Mouse (Mus musculus) hematopoietic stem cell, adult 5-6 weeks (primary cell): ENCODE results near the gene Olfr374. TPM values are rescaled to one million over a fixed set of nuclear protein-coding genes. Genes with fewer than 3 reads are reported as not detected.
A peak's percentile ranks its signal among the peaks of the same experiment; 100 is the strongest.
"Not testable (repeated sequence)": the region's sequence is repeated elsewhere in the genome, so short reads cannot be mapped to it uniquely, and the experiment has no call there.

Source experiments
- ATAC-seq, 2 experiments: fragments of 125-278 bp in 1 of 2; replicated peaks in 1 of 2; 2 replicates each; pipeline ENCODE4 v1.8.0; 2016 to 2017; ENCODE audit warnings: inconsistent platforms in 2 of 2, mild to moderate bottlenecking in 2 of 2, moderate number of reproducible peaks in 2 of 2, low read depth in 1 of 2, moderate TSS enrichment in 1 of 2; ENCODE audit not compliant: low FRiP score in 2 of 2, poor library complexity in 2 of 2, severe bottlenecking in 2 of 2, insufficient read depth in 1 of 2, low TSS enrichment in 1 of 2
- total RNA-seq: library from RNA; stranded (forward); fragments of 172-1452, 232-1000 nt; gene quantifications from 2 replicates; pipeline ENCODE4 v1.2.3, GENCODE M21; 2017

Gene Olfr374
- not detected in 2 replicates for total RNA-seq

DNA sequence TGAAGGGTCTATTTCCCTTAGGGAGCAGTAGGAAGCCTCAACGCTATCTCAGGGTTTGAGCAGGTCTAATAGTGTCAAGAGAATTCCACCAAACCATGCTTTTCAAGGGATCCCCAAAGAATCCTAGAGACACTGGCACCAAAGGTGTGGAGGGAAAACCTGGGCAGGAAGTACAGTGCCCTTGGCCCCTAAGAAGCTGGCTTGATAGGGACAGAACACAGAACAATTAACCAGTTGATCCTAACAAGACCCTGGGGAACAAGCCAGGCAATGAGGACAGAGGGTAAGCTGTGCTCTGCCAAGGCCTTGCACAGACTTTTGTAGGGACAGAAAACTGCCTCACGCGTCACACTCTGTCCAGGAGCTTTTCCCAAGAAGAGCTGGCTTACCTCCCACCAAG, at the start of gene Olfr374:
Olfr374 (plus strand) TSS at position 301 of the 400 bp plus-strand sequence.
- no peak for ATAC-seq

DNA sequence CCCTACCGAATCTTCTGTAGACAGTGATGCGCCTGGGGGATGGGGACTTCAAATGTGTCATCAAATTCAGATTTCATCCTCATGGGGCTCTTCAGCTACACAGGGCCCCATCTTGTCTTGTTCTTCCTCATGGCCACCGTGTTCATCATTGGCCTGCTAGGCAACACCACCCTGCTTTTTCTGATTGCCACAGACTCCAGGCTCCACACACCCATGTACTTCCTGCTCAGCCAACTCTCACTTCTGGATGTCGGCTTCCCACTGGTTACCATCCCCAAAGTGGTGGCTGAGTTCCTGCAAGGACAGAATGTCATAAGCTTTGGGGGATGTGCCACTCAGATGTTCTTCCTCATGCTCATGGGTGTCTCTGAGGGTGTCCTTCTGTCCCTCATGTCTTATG, 49.2 kb upstream of the Olfr374 start:
- not testable (repeated sequence) for ATAC-seq

DNA sequence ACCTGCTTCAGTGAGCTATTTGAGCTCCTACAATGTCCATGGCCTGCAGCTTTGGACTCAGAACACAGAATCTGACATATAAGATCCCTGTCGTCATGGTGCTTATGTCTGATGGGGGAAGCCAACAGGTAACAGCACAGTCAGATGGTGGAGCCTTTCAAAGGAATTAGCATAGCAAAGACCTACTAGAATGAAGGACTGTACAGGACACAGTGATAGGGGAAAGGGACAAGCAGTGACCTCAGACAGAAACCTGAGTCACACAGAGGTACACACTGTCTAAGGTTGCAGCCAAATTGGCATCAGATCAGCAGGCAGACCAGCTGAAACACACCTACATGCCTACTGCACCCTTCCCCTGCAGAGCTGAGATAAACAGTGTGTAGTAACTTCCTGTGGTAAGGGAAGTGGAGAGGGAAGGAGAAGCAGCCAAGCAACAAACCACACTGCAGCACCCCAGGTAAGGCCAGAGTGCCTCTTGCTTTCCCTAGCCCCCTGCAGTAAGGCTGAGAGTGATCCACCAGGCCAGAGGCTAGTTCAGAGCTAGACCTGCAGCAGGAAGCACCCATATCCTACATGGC, 39.9 kb upstream of the Olfr374 start:
- ATAC-seq, result peak; percentile 96 to 97

DNA sequence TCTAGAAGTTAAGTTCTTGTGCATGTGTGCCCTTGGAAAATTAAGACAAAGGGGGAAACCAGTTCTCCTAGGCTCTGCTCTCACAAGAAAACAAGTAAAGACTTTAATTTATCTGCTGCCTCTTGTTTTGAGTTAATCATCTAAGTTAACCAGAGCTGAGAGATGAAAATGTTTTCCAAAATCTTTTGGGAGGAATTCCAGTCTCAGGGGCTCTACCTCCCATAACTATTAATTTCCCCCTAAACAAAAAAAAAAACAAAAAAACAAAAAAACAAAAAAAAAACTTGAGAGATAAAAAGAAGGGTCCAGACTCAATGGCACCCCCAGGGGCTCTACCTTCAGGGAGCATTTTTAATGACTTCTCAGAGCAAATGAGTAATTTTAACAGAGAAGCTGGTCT, 24.0 kb upstream of the Olfr374 start, which contains the start of gene Olfr373:
Olfr373 (plus strand) TSS at position 301 of the 400 bp plus-strand sequence.
- ATAC-seq, result not testable (repeated sequence)

DNA sequence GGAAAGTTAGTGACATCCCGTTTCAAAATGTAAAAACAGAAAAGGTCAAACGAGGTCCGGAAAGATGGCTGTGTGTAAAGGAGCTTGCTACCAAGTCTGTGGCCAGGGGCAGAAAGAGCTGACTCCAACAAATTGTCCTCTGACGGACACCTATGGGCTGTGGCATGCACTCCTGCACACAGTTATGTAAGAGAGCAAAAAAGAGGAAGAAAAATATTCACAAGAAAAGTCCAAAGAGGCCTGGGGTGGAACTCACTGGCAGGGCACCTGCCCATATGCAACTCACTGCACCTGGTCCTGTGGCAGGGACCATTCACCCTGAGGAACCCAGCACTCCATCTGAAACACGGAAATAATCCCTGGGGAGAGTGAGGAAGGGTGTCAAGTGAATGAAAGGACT, 22.1 kb upstream of the Olfr374 start:
- ATAC-seq, result peak; percentile 88 to 93

DNA sequence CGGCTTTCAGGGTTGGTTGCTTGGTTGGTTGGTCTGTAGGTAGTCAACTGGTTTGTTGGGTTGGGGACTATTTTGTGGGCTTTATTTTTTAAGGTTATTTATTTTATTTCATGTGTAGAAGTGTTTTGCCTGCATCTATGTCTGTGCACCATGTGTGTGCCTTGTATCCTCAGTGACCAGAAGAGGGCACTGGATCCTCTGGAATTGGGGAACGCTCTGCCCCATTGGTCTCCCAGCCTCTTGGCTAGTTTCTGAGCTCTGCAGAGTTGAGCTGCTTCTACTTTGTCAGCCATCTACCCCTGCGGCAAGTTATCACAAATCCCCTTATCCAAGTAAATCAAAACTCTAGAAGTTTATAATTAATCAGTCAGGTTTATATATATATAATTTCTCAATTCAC, 19.2 kb upstream of the Olfr374 start:
- not testable (repeated sequence) for ATAC-seq

DNA sequence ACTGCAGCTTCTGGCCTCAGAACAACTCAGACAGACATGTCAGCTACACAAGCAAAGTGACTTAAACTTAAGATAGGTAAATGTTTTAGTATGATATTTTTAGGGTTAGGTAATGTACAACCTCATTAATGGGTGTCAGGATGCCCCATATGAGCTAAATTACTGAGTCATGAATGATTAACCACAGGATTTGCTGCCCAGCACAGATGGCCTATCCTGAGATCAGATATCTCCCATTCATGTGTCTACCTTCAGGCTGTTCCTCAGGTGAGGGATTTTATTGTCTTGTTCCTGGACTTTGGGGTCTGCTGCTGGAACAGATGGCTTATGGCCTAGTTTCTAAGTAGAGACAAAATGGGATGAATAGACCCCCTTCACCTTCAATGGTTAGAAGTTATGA, 10.1 kb upstream of the Olfr374 start:
- not testable (repeated sequence) for ATAC-seq

DNA sequence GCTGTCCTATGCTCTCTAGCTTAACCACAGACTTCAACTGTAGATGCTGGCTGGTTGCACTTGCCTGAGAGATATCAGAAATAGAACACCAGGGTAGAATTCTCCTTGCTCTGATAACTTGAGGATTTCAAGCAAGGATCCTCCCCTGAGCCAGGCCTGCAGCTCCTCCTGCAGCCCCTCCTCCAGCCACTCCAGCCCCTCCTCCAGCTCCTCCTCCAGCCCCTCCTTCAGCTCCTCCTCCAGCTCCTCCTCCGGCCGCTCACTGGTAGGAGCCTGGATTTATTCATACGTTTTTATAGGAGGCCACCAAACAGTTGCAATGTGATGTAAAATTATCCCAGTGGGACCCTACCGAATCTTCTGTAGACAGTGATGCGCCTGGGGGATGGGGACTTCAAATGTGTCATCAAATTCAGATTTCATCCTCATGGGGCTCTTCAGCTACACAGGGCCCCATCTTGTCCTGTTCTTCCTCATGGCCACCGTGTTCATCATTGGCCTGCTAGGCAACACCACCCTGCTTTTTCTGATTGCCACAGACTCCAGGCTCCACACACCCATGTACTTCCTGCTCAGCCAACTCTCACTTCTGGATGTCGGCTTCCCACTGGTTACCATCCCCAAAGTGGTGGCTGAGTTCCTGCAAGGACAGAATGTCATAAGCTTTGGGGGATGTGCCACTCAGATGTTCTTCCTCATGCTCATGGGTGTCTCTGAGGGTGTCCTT, 7.3 kb upstream of the Olfr374 start:
- not testable (repeated sequence) for ATAC-seq

DNA sequence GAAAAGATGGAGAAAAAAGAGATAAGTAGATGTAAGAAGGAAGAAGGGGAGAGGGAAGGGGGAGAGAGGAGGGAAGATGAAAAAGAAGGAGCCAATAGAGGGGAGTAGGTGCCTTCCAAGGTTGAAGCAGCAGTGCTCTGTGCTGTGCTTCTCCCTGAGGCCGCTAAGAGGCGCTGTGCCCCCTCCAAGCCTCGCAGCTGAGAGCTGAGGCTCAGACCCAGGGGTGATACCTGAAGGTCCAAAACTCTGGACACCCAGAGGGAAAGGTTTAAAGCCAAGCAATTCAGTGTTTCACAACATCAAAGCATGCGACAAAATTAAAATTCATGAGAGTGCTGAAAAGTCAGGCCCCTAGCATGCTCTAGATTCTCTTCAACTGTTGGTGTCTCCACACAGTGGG, 1.7 kb upstream of the Olfr374 start:
- no peak for ATAC-seq

DNA sequence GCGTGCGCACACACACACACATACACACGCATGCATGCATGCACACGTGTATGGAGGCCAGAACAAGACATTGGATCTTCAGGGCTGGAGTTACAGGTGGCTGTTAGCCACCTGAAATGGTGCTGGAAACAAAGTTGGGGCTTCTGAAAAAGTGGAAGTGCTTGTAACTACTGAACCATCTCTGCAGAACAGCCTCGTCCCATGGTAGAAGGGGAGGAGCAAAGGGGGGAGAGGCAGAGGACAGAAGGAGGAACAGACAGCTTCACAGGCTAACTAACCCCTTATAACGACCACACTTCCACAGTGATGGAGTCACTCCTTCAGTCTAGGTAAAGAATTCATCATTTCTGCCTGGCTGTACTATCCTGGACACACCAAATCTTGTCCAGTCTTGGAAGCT, 4.0 kb downstream of the Olfr374 start:
- ATAC-seq, result peak; percentile 12 to 42; a peak in 1 of 4 replicates

DNA sequence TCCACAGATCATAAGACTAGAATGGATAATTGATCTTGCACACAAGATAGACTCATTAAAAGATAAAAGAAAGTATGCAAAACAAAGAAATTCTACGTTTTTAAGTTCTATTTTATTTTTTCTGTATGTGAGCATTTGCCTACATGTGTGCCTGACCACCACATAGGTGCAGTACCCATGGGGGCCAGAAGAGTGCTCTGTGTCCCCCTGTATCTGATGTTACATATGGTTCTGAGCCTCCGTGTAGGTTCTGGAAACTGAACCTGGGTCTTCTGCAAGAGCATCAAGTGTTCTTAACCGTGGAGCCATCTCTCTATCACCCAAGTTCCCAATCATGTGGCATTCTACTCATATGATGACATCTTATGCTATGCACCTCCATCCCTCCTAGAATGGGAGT, 5.6 kb downstream of the Olfr374 start:
- no peak for ATAC-seq

DNA sequence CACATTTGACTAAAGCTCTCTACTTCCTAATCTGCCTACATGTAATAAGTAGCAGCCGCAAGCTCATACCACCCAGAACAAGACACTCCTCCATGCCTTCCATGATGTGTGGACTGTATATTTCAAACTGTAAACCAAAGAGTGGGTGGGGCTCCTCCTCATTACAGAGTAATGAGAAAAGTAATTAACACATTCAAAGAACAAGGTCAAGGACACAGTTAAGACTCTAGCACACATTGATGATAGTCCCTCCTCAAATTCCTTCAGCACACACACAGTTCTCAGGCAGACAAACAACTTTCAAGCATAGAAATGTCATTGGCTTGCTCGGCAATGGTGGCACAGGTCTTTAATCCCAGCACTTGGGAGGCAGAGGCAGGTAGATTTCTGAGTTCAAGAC, 8.4 kb downstream of the Olfr374 start:
- no peak for ATAC-seq

DNA sequence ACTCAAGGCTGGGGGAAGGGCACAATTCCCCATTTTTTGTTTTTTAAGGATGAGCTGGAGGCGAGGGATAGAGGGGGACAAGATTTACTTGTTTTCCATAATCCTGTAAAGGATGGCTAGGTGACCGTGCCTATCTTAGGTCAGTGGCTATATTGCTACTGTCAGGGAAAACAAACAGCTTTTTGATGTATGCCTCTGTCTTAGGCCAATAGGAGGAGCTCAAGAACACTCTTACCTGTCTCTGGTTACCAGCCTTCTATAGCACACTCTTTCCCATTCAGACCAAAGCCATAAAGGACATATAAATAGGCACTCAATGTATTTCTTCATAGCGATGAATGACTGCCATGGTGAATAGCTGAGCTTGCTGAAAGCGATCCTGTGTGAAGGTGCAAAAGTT, 11.8 kb downstream of the Olfr374 start:
- ATAC-seq, result no peak

DNA sequence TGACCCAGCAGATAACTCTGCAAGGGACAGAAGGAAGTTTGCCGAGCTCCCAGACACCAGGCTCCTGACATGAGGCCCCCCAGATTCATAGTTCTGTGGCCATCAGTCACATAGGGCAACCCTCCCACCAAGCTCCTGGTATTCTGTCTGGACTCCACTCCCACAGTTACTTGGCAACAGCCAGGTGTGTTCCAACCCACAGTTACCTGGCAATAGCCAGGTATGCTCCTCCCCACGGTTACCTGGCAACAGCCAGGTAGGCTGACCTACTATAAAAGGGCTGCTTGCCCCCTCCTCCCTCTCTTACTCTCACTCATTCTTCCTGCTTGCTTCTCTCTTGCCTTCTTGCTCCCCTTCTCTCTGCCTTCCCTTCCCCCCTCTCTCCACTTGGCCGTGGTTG, 14.6 kb downstream of the Olfr374 start:
- ATAC-seq, result not testable (repeated sequence)

DNA sequence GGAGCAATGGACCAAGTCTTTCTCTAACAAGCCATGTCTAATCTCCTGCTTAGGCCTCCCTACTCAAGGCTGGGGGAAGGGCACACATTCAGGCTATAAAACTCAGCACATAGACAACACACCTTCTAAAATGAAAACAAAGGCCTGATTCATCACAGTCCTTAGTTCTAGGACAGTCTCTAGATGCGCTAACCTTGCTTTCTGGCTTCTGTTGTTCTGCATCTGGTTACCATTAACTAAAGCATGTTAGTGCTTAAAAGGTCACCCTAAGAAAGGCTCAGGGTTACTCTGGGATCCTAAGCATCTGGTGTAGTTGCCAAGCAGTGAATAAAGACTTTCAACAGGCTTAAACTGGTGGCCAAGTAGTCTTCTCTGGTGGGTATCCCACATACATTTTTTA, 15.2 kb downstream of the Olfr374 start:
- no peak for ATAC-seq

DNA sequence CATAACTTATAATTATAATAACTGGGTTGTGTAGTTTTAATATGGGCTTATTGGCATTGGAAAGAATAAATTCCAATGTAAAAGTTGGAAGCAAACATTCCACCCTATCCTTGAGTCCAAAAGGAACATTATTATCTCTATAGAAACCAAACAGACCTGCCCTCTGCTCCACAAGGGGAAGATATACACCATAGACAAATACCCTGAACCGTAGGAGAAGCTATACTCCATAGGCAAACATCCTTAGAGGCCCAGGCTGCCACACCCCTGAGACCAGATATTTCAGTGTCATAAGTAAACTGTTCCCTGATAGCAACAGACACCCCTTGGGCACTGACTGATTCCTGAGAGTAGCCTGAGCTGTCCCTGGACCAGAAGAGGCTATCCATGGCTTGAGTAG, 21.0 kb downstream of the Olfr374 start:
- ATAC-seq, result no peak

DNA sequence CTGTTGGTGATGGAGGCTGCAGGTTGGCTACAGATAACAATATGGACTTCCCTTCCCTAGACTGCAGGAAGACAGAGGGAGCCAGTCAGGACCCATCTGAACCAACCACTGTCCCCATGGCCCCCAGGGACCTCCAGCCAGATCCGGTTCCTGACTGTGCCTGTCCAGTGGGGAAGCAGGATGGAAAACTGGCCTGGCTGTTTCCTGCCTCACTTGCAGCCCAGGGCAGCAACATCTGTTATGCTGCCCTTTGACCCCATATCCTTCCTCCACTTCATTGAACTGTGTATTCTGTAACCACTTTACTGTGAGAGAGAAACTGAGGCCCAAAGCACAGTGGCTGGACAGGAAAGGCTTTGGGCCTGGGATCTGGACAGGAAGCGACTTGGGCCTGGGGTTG, 24.4 kb downstream of the Olfr374 start:
- ATAC-seq, result no peak

DNA sequence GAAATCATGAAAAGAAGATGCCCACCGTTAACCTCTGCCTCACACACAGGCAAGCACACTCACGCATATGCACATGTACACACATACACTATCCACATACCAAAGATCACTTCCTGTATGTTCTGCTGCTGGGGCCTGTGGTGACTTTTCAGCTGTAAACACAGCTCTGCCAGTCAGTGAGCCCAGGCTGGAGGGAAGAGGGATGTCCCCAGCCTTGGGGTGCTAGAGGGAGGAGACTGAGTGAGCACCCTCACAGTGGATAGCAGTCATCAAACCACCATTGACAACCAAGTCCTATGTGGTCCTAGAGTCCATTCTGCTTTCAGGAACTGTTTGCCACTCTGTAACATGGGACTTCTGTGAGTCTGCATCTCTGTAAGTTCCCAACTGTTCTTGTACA, 25.1 kb downstream of the Olfr374 start:
- no peak for ATAC-seq

DNA sequence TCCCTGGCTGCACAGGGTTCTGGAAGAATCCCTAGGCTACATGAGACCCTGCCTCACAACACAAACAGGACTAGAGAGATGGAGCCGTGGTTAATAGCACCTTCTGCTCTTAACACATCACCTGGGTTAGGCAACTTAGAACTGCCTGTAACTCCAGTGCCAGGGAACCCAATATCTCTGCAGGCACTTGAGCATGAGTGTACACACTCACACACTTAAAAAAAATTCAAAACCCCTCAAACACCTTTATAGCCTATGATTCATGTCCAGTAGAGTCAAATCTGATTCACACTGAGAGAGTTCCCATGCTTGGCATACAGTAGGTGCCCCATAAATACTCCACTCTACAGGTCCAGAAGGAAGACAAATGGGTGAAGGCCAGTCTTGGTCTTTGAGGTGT, 25.6 kb downstream of the Olfr374 start:
- ATAC-seq, result no peak
